Mouse (Mus musculus) adrenal gland, adult (tissue): ENCODE results near the gene Mtx3.

Source experiments
- DNase-seq, 2 experiments: peaks; one replicate each; pipeline ENCODE4 v3.0.0; 2022 to 2023; ENCODE audit warnings: low spot score in 1 of 2; ENCODE audit not compliant: inconsistent age in 2 of 2

The Mtx3 gene

GRCm38 (mm10) chr13:92882986-92883720, 38.6 kb downstream of the Mtx3 start:
- DNase-seq: no peak

GRCm38 (mm10) chr13:92884206-92884605, 39.6 kb downstream of the Mtx3 start:
- DNase-seq: no peak

DNA sequence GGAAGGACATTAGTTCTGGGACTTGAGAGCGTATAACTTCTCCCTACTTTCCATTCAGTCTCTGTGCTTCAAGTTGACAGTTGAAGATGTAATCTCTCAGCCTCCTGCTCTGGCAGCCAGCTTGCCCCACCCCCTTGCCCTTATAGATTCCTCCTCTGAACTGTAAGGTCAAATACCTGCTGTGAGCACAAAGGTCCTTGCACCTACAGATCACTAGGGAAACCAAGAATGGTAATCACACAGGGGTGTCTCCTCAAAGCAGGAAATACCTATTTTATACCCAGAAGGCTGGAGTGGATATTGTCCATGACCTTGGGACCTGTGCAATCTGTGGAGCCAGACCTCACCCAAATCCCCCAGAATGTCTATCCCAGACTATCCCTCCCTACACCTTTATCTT, 40.4 kb downstream of the Mtx3 start:
- DNase-seq: no peak

- no peak for DNase-seq
Measured at GRCm38 (mm10) chr13:92899087-92899486, 54.5 kb downstream of the Mtx3 start.

DNA sequence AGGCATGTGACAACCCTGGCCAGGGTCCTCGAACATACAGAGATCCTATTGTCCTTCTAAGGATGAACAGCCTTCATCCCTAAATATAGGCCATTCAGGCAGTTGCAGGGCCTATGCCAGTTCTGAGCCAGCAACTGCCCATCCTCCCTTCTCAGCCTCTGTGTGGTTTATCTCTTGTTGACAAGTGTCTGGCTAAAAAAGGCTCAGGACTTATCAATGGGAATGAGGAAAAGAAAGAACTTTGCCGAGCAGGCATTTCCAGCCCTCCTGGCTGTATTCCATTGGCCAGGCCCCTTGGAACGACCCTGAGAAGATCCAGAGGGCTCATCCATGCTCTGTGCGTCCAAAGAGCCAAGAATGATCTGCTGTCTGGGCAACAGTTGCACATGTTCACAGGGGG, 58.7 kb downstream of the Mtx3 start:
- DNase-seq: no peak

DNA sequence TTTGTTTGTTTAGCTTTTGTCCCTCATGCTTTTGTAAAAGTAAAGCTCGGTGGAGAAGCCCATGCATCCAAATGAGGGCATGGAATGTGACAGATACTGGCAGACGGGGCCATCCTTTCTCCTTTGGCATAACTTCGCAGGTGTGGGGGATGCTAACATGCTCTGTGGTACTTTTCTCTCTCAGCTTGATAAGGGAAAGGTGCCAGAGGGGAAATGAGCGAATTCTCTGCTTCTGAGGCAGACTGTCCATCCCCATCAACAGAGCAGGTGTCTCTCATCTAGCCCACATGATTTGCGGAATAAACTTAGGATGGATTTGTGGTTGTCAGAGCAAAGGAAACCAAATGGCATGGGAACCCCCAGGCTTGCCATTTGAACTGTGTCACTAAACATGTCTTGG, 61.4 kb downstream of the Mtx3 start:
- no peak for DNase-seq

GRCm38 (mm10) chr13:92907366-92907765, 62.8 kb downstream of the Mtx3 start:
- no peak for DNase-seq
